Mouse (Mus musculus) MEL (cell line): Measurements from ENCODE around the gene Myo3a. TPM values are rescaled to one million over a fixed set of nuclear protein-coding genes. Genes with fewer than 3 reads are reported as not detected.

Experiments used
- DNase-seq: peaks from one replicate; pipeline ENCODE4 v3.0.0; 2011; ENCODE audit warnings: low read depth, low spot score
- H3K27ac ChIP-seq: 2 replicates; pipeline ENCODE4 v1.5.1; 2012; ENCODE audit warnings: low read depth, mild to moderate bottlenecking, control low read depth, low read length, moderate library complexity; ENCODE audit not compliant: control insufficient read depth
- H3K27me3 ChIP-seq, 2 experiments: fragments of 150-350 bp in 1 of 2; sonication (generic) in 1 of 2; 2 replicates each; pipeline ENCODE4 v1.6.1; 2012; ENCODE audit warnings: low read length in 2 of 2, mild to moderate bottlenecking in 2 of 2, improper control_type of control experiment in 1 of 2, moderate library complexity in 1 of 2; ENCODE audit not compliant: insufficient read depth in 2 of 2, control insufficient read depth in 1 of 2
- H3K36me3 ChIP-seq, 2 experiments: 2 replicates each; pipeline ENCODE4 v1.6.1; 2012 to 2014; ENCODE audit warnings: low read length in 2 of 2, improper control_type of control experiment in 1 of 2, inconsistent platforms in 1 of 2, mild to moderate bottlenecking in 1 of 2; ENCODE audit not compliant: insufficient read depth in 2 of 2, control insufficient read depth in 1 of 2
- H3K4me1 ChIP-seq, 2 experiments: fragments of 150-350 bp in 1 of 2; sonication (generic) in 1 of 2; 2 replicates each; pipeline ENCODE4 v1.6.1; 2012; ENCODE audit warnings: low read length in 2 of 2, improper control_type of control experiment in 1 of 2, mild to moderate bottlenecking in 1 of 2; ENCODE audit not compliant: insufficient read depth in 2 of 2, control insufficient read depth in 1 of 2
- H3K4me3 ChIP-seq, 2 experiments: fragments of 150-350 bp in 1 of 2; sonication (generic) in 1 of 2; 2 replicates each; pipeline ENCODE4 v1.5.1; 2012; ENCODE audit warnings: low read depth in 2 of 2, low read length in 2 of 2, mild to moderate bottlenecking in 2 of 2, moderate library complexity in 2 of 2, control low read depth in 1 of 2, improper control_type of control experiment in 1 of 2; ENCODE audit not compliant: control insufficient read depth in 1 of 2, insufficient read depth in 1 of 2
- H3K79me2 ChIP-seq: 2 replicates; pipeline ENCODE4 v1.6.1; 2012; ENCODE audit warnings: mild to moderate bottlenecking, low read length, moderate library complexity; ENCODE audit not compliant: control insufficient read depth, poor library complexity, insufficient read depth
- H3K9ac ChIP-seq: 2 replicates; pipeline ENCODE4 v1.6.1; 2012; ENCODE audit warnings: low read depth, mild to moderate bottlenecking, control low read depth, low read length, moderate library complexity; ENCODE audit not compliant: control insufficient read depth, poor library complexity, severe bottlenecking
- H3K9me3 ChIP-seq: fragments of 150-350 bp; sonication (generic); replicated peaks from 2 replicates; pipeline ENCODE4 v1.6.1; 2012; ENCODE audit warnings: mild to moderate bottlenecking, low read length, improper control_type of control experiment, moderate library complexity; ENCODE audit not compliant: insufficient read depth
- CHD2 ChIP-seq: IDR thresholded peaks from 2 replicates; pipeline ENCODE4 v1.6.1; 2011; ENCODE audit warnings: low read length, improper control_type of control experiment
- CTCF ChIP-seq, 3 experiments: IDR thresholded peaks in 2 of 3; conservative IDR thresholded peaks in 1 of 3; 2 replicates each; pipeline ENCODE4 v1.5.1; 2011 to 2012; ENCODE audit warnings: low read length in 3 of 3, low read depth in 2 of 3, mild to moderate bottlenecking in 2 of 3, improper control_type of control experiment in 1 of 3, inconsistent platforms in 1 of 3, mixed read lengths in 1 of 3, moderate library complexity in 1 of 3; ENCODE audit not compliant: control insufficient read depth in 1 of 3, insufficient read depth in 1 of 3, poor library complexity in 1 of 3, severe bottlenecking in 1 of 3
- EP300 ChIP-seq, 2 experiments: IDR thresholded peaks; 2 replicates each; pipeline ENCODE4 v1.6.1; 2011; ENCODE audit warnings: improper control_type of control experiment in 2 of 2, low read length in 2 of 2, low read depth in 1 of 2, mild to moderate bottlenecking in 1 of 2
- ETS1 ChIP-seq: IDR thresholded peaks from 2 replicates; pipeline ENCODE4 v1.6.1; 2012; ENCODE audit warnings: low read depth, mild to moderate bottlenecking, inconsistent platforms, low read length, improper control_type of control experiment, moderate library complexity
- GABPA ChIP-seq: IDR thresholded peaks from 2 replicates; pipeline ENCODE4 v1.6.1; 2012; ENCODE audit warnings: low read depth, mild to moderate bottlenecking, inconsistent platforms, low read length, improper control_type of control experiment, moderate library complexity
- GATA1 ChIP-seq: IDR thresholded peaks from 2 replicates; pipeline ENCODE4 v1.6.1; 2011; ENCODE audit warnings: low read depth, low read length, improper control_type of control experiment
- JUND ChIP-seq: IDR thresholded peaks from 2 replicates; pipeline ENCODE4 v1.6.1; 2011; ENCODE audit warnings: low read depth, mild to moderate bottlenecking, improper control_type of control experiment, low read length
- KAT2A ChIP-seq: conservative IDR thresholded peaks from 2 replicates; pipeline ENCODE4 v1.6.1; 2012; ENCODE audit warnings: low read depth, low read length, improper control_type of control experiment, inconsistent platforms
- MAZ ChIP-seq: IDR thresholded peaks from 2 replicates; pipeline ENCODE4 v1.6.1; 2012; ENCODE audit warnings: low read depth, mild to moderate bottlenecking, inconsistent platforms, low read length, improper control_type of control experiment
- MXI1 ChIP-seq: IDR thresholded peaks from 2 replicates; pipeline ENCODE4 v1.6.1; 2011; ENCODE audit warnings: mild to moderate bottlenecking, low read depth, low read length, improper control_type of control experiment
- MYB ChIP-seq: IDR thresholded peaks from 2 replicates; pipeline ENCODE4 v1.6.1; 2011; ENCODE audit warnings: mild to moderate bottlenecking, low read depth, low read length, improper control_type of control experiment
- NELFE ChIP-seq: IDR thresholded peaks from 2 replicates; pipeline ENCODE4 v1.6.1; 2011; ENCODE audit warnings: low read depth, low read length, improper control_type of control experiment
- POLR2AphosphoS2 ChIP-seq: IDR thresholded peaks from 2 replicates; pipeline ENCODE4 v1.6.1; 2011; ENCODE audit warnings: low read length, improper control_type of control experiment
- POLR2AphosphoS5 ChIP-seq: IDR thresholded peaks from 2 replicates; pipeline ENCODE4 v1.6.1; 2012; ENCODE audit warnings: low read depth, borderline replicate concordance, mild to moderate bottlenecking, inconsistent platforms, low read length, moderate library complexity, mixed read lengths
- RCOR1 ChIP-seq: IDR thresholded peaks from 2 replicates; pipeline ENCODE4 v1.6.1; 2012; ENCODE audit warnings: low read depth, mild to moderate bottlenecking, inconsistent platforms, low read length, improper control_type of control experiment
- SMC3 ChIP-seq: IDR thresholded peaks from 2 replicates; pipeline ENCODE4 v1.6.1; 2011; ENCODE audit warnings: low read depth, low read length, improper control_type of control experiment
- TAL1 ChIP-seq: IDR thresholded peaks from 2 replicates; pipeline ENCODE4 v1.6.1; 2012; ENCODE audit warnings: mild to moderate bottlenecking, inconsistent platforms, low read length, moderate library complexity, mixed read lengths
- TCF12 ChIP-seq: IDR thresholded peaks from 2 replicates; pipeline ENCODE4 v1.6.1; 2014; ENCODE audit warnings: low read depth, mild to moderate bottlenecking, inconsistent platforms, low read length, improper control_type of control experiment, moderate library complexity
- UBTF ChIP-seq: IDR thresholded peaks from 2 replicates; pipeline ENCODE4 v1.6.1; 2012; ENCODE audit warnings: low read depth, mild to moderate bottlenecking, inconsistent platforms, low read length, improper control_type of control experiment, moderate library complexity, borderline replicate concordance; ENCODE audit not compliant: insufficient read depth
- USF1 ChIP-seq: IDR thresholded peaks from 2 replicates; pipeline ENCODE4 v1.6.1; 2014; ENCODE audit warnings: low read depth, mild to moderate bottlenecking, inconsistent platforms, low read length, improper control_type of control experiment, moderate library complexity
- ZC3H11A ChIP-seq: IDR thresholded peaks from 2 replicates; pipeline ENCODE4 v1.6.1; 2012; ENCODE audit warnings: low read depth, mild to moderate bottlenecking, inconsistent platforms, low read length, improper control_type of control experiment
- ZKSCAN1 ChIP-seq: IDR thresholded peaks from 2 replicates; pipeline ENCODE4 v1.6.1; 2012; ENCODE audit warnings: low read depth, mild to moderate bottlenecking, inconsistent platforms, low read length, improper control_type of control experiment, moderate library complexity
- ZMIZ1 ChIP-seq: IDR thresholded peaks from 2 replicates; pipeline ENCODE4 v1.6.1; 2012; ENCODE audit warnings: low read depth, mild to moderate bottlenecking, inconsistent platforms, low read length, improper control_type of control experiment, moderate library complexity
- ZNF384 ChIP-seq: IDR thresholded peaks from 2 replicates; pipeline ENCODE4 v1.6.1; 2012; ENCODE audit warnings: low read depth, mild to moderate bottlenecking, inconsistent platforms, low read length, improper control_type of control experiment
- polyA plus RNA-seq, 2 experiments: library from polyadenylated mRNA; stranded (reverse) in 1 of 2; unstranded in 1 of 2; fragments of >175 nt in 1 of 2; fragments of >200 nt in 1 of 2; gene quantifications; 2 replicates each; pipeline versions ENCODE4 v1.2.1 to v1.2.4; 2012; ENCODE audit warnings: low replicate concordance in 2 of 2, low read depth in 1 of 2; ENCODE audit not compliant: insufficient read length in 2 of 2, insufficient read depth in 1 of 2, missing spikeins in 1 of 2
- total RNA-seq: library from RNA; depleted of rRNA; stranded (reverse); fragments of 300-350 nt; gene quantifications from 2 replicates; pipeline ENCODE4 v1.2.3, GENCODE M21; 2012

The Myo3a gene
- total and polyA plus RNA-seq, 3 experiments = not detected

GRCm38 (mm10) chr2:22285366-22285765 is 58.1 kb downstream of the Myo3a start:
- Histone ChIP-seq H3K4me1 (no peaks in the 10 kb centered on the region), H3K36me3 (no peaks in the 10 kb centered on the region), H3K4me3 (no peak overlapping the region), H3K79me2 (no peaks in the 10 kb centered on the region), H3K27ac (no peak overlapping the region), H3K27me3 (no peaks in the 10 kb centered on the region; a peak in 1 of 4 replicates), H3K9me3 (no peaks in the 10 kb centered on the region), H3K9ac (no peak overlapping the region)
- no peak for DNase-seq
- TF ChIP-seq MYB (no peak), GABPA (no peak), EP300 (IDR thresholded peaks at IDR 0.05; ENCODE audit: low read depth in 1 of 2, low read length in 2 of 2) (no peak), GATA1 (no peak), ZKSCAN1 (no peak), ETS1 (no peak), USF1 (no peak), NELFE (no peak), UBTF (no peak)

GRCm38 (mm10) chr2:22285777-22286176 is 58.5 kb downstream of the Myo3a start:
- no peaks in the 10 kb centered on the region for H3K9me3 ChIP-seq
- no peaks in the 10 kb centered on the region for H3K36me3 ChIP-seq
- no peak for DNase-seq
- no peaks in the 10 kb centered on the region for H3K4me1 ChIP-seq
- H3K27me3 ChIP-seq = no peaks in the 10 kb centered on the region; a peak in 1 of 4 replicates
- H3K4me3 ChIP-seq = no peak overlapping the region
- H3K9ac ChIP-seq = no peak overlapping the region
- H3K27ac ChIP-seq = no peak overlapping the region
- TF ChIP-seq USF1 = no peak
- TF ChIP-seq ETS1 = no peak
- TF ChIP-seq TAL1 = no peak
- TF ChIP-seq POLR2AphosphoS2 = no peak
- TF ChIP-seq MAZ = no peak
- no peak for TF ChIP-seq TCF12
- TF ChIP-seq ZKSCAN1 = no peak
- no peaks in the 10 kb centered on the region for H3K79me2 ChIP-seq

GRCm38 (mm10) chr2:22293579-22294446 is 66.5 kb downstream of the Myo3a start:
- no peak for DNase-seq
- Histone ChIP-seq H3K36me3 (no peaks in the 10 kb centered on the region), H3K9ac (no peak overlapping the region), H3K27ac (no peak overlapping the region), H3K4me3 (no peak overlapping the region), H3K79me2 (no peaks in the 10 kb centered on the region), H3K9me3 (no peaks in the 10 kb centered on the region), H3K4me1 (no peaks in the 10 kb centered on the region), H3K27me3 (no peaks in the 10 kb centered on the region)
- TF ChIP-seq SMC3 (no peak), USF1 (no peak), TAL1 (no peak), CHD2 (no peak), CTCF (IDR thresholded peaks at IDR 0.05 in 2 of 3, conservative IDR thresholded peaks at IDR 0.05 in 1 of 3; ENCODE audit: control insufficient read depth in 1 of 3, insufficient read depth in 1 of 3, low read depth in 2 of 3, low read length in 3 of 3, poor library complexity in 1 of 3, severe bottlenecking in 1 of 3) (no peak), RCOR1 (no peak), POLR2AphosphoS2 (no peak), MYB (no peak), KAT2A (no peak), EP300 (IDR thresholded peaks at IDR 0.05; ENCODE audit: low read depth in 1 of 2, low read length in 2 of 2) (no peak), GABPA (no peak), JUND (no peak), NELFE (no peak), ZNF384 (no peak), ZC3H11A (no peak), ZMIZ1 (no peak), POLR2AphosphoS5 (no peak), MXI1 (no peak)
